26 mouse cellular contexts compared by ENCODE assay signal in the genomic region with DNA sequence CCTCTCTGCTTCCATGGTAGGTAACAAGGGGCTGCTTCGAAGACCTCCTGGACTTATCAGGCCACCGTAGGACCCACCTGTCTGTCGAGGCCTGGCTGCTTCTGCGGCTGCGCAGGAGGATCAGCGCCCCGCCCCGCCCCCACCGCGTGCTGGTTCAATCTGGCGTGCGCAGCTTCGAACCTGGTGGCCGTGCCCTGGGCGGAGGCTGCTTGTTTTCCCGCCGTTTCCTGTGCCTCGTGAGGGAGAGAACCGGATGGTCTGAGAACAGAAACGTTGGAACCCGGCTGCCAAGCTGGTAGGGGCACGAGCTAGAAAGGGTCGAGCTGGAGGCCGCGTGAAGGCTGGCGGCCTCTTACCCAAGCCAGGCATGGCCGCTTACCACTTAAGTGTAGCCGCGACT. TPM values are rescaled to one million over a fixed set of nuclear protein-coding genes. Genes with fewer than 3 reads are reported as not detected.
A peak's percentile ranks its signal among the peaks of the same experiment; 100 is the strongest.
DNase-seq lines count a peak whose midpoint lies in the region; ATAC-seq lines count a peak whose summit lies in the region.
"Had no signal": no experiment of that assay in that cellular context is flagged by ENCODE, and none has a peak within 500 bp of the region (broad histone marks: within the 10 kb centered on the region; RNA-seq: fewer than 3 reads in every experiment).

A gene (plus strand): TSS at position 151 of the 400 bp plus-strand sequence.

- H3K27ac ChIP-seq in forebrain, embryonic 16.5 days (ENCODE audit: low read length) = no peak within 1 kb of the TSS
- H3K27ac ChIP-seq: embryonic facial prominence, embryonic 15.5 days; forebrain, embryonic 10.5 days; heart, embryonic 10.5 days; hindbrain, embryonic 13.5 days; hindbrain, postnatal 0 days had no signal

- H3K9me3 ChIP-seq in forebrain, embryonic 16.5 days (ENCODE audit: control insufficient read depth, low read length) = no peaks in the 10 kb centered on the region
- H3K9me3 ChIP-seq: embryonic facial prominence, embryonic 15.5 days; forebrain, embryonic 10.5 days; heart, embryonic 10.5 days; hindbrain, embryonic 13.5 days had no signal

- no peak within 1 kb of the TSS for H3K4me3 ChIP-seq in forebrain, embryonic 16.5 days (replicated peaks; ENCODE audit: low read length)
- H3K4me3 ChIP-seq: embryonic facial prominence, embryonic 15.5 days; erythroblast, embryonic 14.5 days; forebrain, embryonic 10.5 days; heart, embryonic 10.5 days; hindbrain, embryonic 13.5 days had no signal

- no peak within 1 kb of the TSS for H3K9ac ChIP-seq in forebrain, embryonic 16.5 days (replicated peaks; ENCODE audit: low read depth, low read length)
- H3K9ac ChIP-seq: embryonic facial prominence, embryonic 15.5 days; hindbrain, embryonic 13.5 days had no signal

- H3K4me2 ChIP-seq in forebrain, embryonic 16.5 days (ENCODE audit: low read length) = no peak within 1 kb of the TSS
- H3K4me2 ChIP-seq: embryonic facial prominence, embryonic 15.5 days; hindbrain, embryonic 13.5 days had no signal

- 86% methylated on average over 29 of the region's 29 CpGs for WGBS in forebrain, embryonic 16.5 days

- peak; percentile 13 for DNase-seq in thymus, postnatal 4 days
- no peak for DNase-seq in thymus, postnatal 0 days (ENCODE audit: low spot score)
- peak; percentile 29 for DNase-seq in WW6 (ENCODE audit: low read depth, low spot score)
- peak; percentile 71 for DNase-seq in testis, postnatal 10 days (ENCODE audit: low spot score)
- DNase-seq in cerebellum, adult 9-10 months = no peak
- no peak for DNase-seq in ovary, postnatal 10 days (ENCODE audit: low spot score)
- DNase-seq: adrenal gland, adult 8-10 months; adrenal gland, postnatal 36 days; cerebellum, adult 18-20 months; cerebellum, postnatal 10 days; embryo, embryonic 11 days; gastrocnemius, postnatal 36 days; heart, adult 18-20 months; heart, postnatal 10 days had no signal

- ATAC-seq in forebrain, embryonic 16.5 days = no peak
- ATAC-seq: forebrain, embryonic 14.5 days; hindbrain, postnatal 0 days had no signal

- H3K36me3 ChIP-seq in forebrain, embryonic 16.5 days (ENCODE audit: control insufficient read depth, insufficient read depth) = no peaks in the 10 kb centered on the region
- H3K36me3 ChIP-seq: embryonic facial prominence, embryonic 15.5 days; forebrain, embryonic 10.5 days; heart, embryonic 10.5 days; hindbrain, embryonic 13.5 days had no signal

- H3K4me1 ChIP-seq in forebrain, embryonic 16.5 days (replicated peaks; ENCODE audit: control insufficient read depth, insufficient read depth, low read length) = no peaks in the 10 kb centered on the region
- H3K4me1 ChIP-seq: embryonic facial prominence, embryonic 15.5 days; forebrain, embryonic 10.5 days; hindbrain, embryonic 13.5 days had no signal

- no peaks in the 10 kb centered on the region for H3K27me3 ChIP-seq in forebrain, embryonic 16.5 days (replicated peaks; ENCODE audit: control insufficient read depth, insufficient read depth, low read length)
- H3K27me3 ChIP-seq: embryonic facial prominence, embryonic 15.5 days; hindbrain, embryonic 13.5 days had no signal

RNA-seq across cellular contexts. Expression of the gene that starts here (rescaled TPM):
- polyA plus RNA-seq in thymus, postnatal 0 days (2015; fragmentation: Nextera tagmentation; extraction: Ambion mirVana) = not detected in 2 replicates
- not detected in 2 replicates for polyA plus RNA-seq in forebrain, embryonic 16.5 days (2015; fragmentation: Nextera tagmentation; extraction: Ambion mirVana)
- polyA plus RNA-seq: C2C12; embryonic facial prominence, embryonic 11.5 days; embryonic facial prominence, embryonic 15.5 days; erythroblast, embryonic 14.5 days; forebrain, embryonic 10.5 days; forebrain, embryonic 14.5 days; heart, embryonic 10.5 days; heart, embryonic 14.5 days; hindbrain, embryonic 13.5 days; hindbrain, postnatal 0 days; intestine, embryonic 14.5 days had no signal

Comparison
In these comparisons a context has a peak if more than half of its experiments do, and no peak if none do; other contexts are left out.
1. DNase-seq: peak in thymus, postnatal 4 days (single experiment), WW6 (single experiment) and testis, postnatal 10 days (single experiment); none in thymus, postnatal 0 days (single experiment), cerebellum, adult 9-10 months (single experiment) and ovary, postnatal 10 days (single experiment).